Mouse (Mus musculus) hindbrain, postnatal 0 days (tissue): Measurements from ENCODE around the gene Fbxo40. TPM values are rescaled to one million over a fixed set of nuclear protein-coding genes. Genes with fewer than 3 reads are reported as not detected.

ENCODE experiments used
- ATAC-seq: fragments of 200-750 bp; cut with Nextera tagmentation; 2 replicates; pipeline ENCODE4 v1.8.0; 2017; ENCODE audit warnings: mild to moderate bottlenecking, moderate TSS enrichment, moderate library complexity
- DNase-seq: peaks from one replicate; pipeline ENCODE4 v3.0.0-alpha.2; 2015; ENCODE audit warnings: low spot score
- H3K27ac ChIP-seq: fragments of 300-500 bp; sonication (generic); 2 replicates; pipeline ENCODE4 v1.5.1; 2014; ENCODE audit warnings: mild to moderate bottlenecking
- H3K27me3 ChIP-seq: fragments of 300-500 bp; sonication (generic); 2 replicates; pipeline ENCODE4 v1.6.1; 2014; ENCODE audit warnings: low read length, mixed read lengths; ENCODE audit not compliant: insufficient read depth
- H3K36me3 ChIP-seq: fragments of 300-500 bp; sonication (generic); 2 replicates; pipeline ENCODE4 v1.6.1; 2014; ENCODE audit warnings: low read length, mixed read lengths; ENCODE audit not compliant: insufficient read depth
- H3K4me1 ChIP-seq: fragments of 300-500 bp; sonication (generic); 2 replicates; pipeline ENCODE4 v1.6.1; 2014; ENCODE audit warnings: antibody characterized with exemption, low read length, mixed read lengths; ENCODE audit not compliant: insufficient read depth
- H3K4me2 ChIP-seq: fragments of 300-500 bp; sonication (generic); 2 replicates; pipeline ENCODE4 v1.6.1; 2014; ENCODE audit warnings: low read depth, mild to moderate bottlenecking, low read length, moderate library complexity, mixed read lengths
- H3K4me3 ChIP-seq: fragments of 300-500 bp; sonication (generic); 2 replicates; pipeline ENCODE4 v1.5.1; 2014; ENCODE audit warnings: low read length
- H3K9ac ChIP-seq: fragments of 300-500 bp; sonication (generic); replicated peaks from 2 replicates; pipeline ENCODE4 v1.6.1; 2014; ENCODE audit warnings: mild to moderate bottlenecking, low read length, moderate library complexity, mixed read lengths
- H3K9me3 ChIP-seq: fragments of 300-500 bp; sonication (generic); 2 replicates; pipeline ENCODE4 v1.6.1; 2016; ENCODE audit warnings: low read length, mixed read lengths
- CTCF ChIP-seq: IDR thresholded peaks from 2 replicates; pipeline ENCODE4 v1.5.1; 2016; ENCODE audit warnings: antibody characterized with exemption, control low read depth, low read depth
- WGBS: fragments of 180-500 bp; shearing (Covaris S2); extraction: QIAGEN DNeasy Blood & Tissue Kit; methylation state at CpG from one replicate; pipeline ENCODE4 v1.1.7; 2014; 5-methylcytosine and 5-hydroxymethylcytosine counted together
- polyA plus RNA-seq: library from polyadenylated mRNA; unstranded; fragments of >200 nt; fragmentation: Nextera tagmentation; extraction: Ambion mirVana; gene quantifications from 2 replicates; pipeline ENCODE4 v1.2.1, GENCODE M21; 2015
- total RNA-seq: library from RNA; depleted of rRNA; stranded (reverse); fragments of >200 nt; gene quantifications from 2 replicates; pipeline ENCODE4 v1.2.3, GENCODE M21; 2014

The Fbxo40 gene
- total and polyA plus RNA-seq, 2 experiments from 2014 or later = 0.05 to 0.30 TPM

- no peaks in the 10 kb centered on the region for H3K27me3 ChIP-seq
- no peak overlapping the region for H3K4me3 ChIP-seq
- TF ChIP-seq CTCF = no peak
- H3K36me3 ChIP-seq = peaks cover 54% of the 10 kb centered on the region
- WGBS = 81% methylated on average over 6 of the region's 6 CpGs
- no peaks in the 10 kb centered on the region for H3K9me3 ChIP-seq
- no peak for DNase-seq
- no peak overlapping the region for H3K9ac ChIP-seq
- no peak overlapping the region for H3K27ac ChIP-seq
- no peak for ATAC-seq
- H3K4me1 ChIP-seq = no peaks in the 10 kb centered on the region
- no peak overlapping the region for H3K4me2 ChIP-seq
Measured at GRCm38 (mm10) chr16:36925797-36926196, 64.5 kb downstream of the Fbxo40 start.

- peaks cover 54% of the 10 kb centered on the region for H3K36me3 ChIP-seq
- H3K9me3 ChIP-seq = no peaks in the 10 kb centered on the region
- no peaks in the 10 kb centered on the region for H3K4me1 ChIP-seq
- DNase-seq (no peak), ATAC-seq (no peak)
- H3K27me3 ChIP-seq = no peaks in the 10 kb centered on the region
- H3K9ac ChIP-seq = no peak overlapping the region
- no peak overlapping the region for H3K4me2 ChIP-seq
- no peak overlapping the region for H3K4me3 ChIP-seq
- no peak overlapping the region for H3K27ac ChIP-seq
- no peak for TF ChIP-seq CTCF
- WGBS = 91% methylated on average over 6 of the region's 6 CpGs
Measured at GRCm38 (mm10) chr16:36925351-36925750, 64.9 kb downstream of the Fbxo40 start.

- no peaks in the 10 kb centered on the region for H3K9me3 ChIP-seq
- no peak overlapping the region for H3K4me2 ChIP-seq
- H3K9ac ChIP-seq = no peak overlapping the region
- no peak for DNase-seq
- H3K27me3 ChIP-seq = no peaks in the 10 kb centered on the region
- TF ChIP-seq CTCF = no peak
- 92% methylated on average over 8 of the region's 8 CpGs for WGBS
- H3K36me3 ChIP-seq = peaks cover 59% of the 10 kb centered on the region
- no peak overlapping the region for H3K27ac ChIP-seq
- H3K4me3 ChIP-seq = no peak overlapping the region
- ATAC-seq = no peak
- no peaks in the 10 kb centered on the region for H3K4me1 ChIP-seq
Measured at GRCm38 (mm10) chr16:36924312-36924711, 66.0 kb downstream of the Fbxo40 start.

- DNase-seq (no peak), ATAC-seq (no peak)
- no peaks in the 10 kb centered on the region for H3K27me3 ChIP-seq
- peaks cover 57% of the 10 kb centered on the region for H3K36me3 ChIP-seq
- H3K9me3 ChIP-seq = no peaks in the 10 kb centered on the region
- no peak overlapping the region for H3K27ac ChIP-seq
- no peak overlapping the region for H3K4me3 ChIP-seq
- H3K4me1 ChIP-seq = no peaks in the 10 kb centered on the region
- WGBS = 91% methylated on average over 6 of the region's 6 CpGs
- no peak for TF ChIP-seq CTCF
- H3K4me2 ChIP-seq = no peak overlapping the region
- H3K9ac ChIP-seq = no peak overlapping the region
Measured at GRCm38 (mm10) chr16:36921980-36922379, 68.3 kb downstream of the Fbxo40 start.

- peaks cover 56% of the 10 kb centered on the region for H3K36me3 ChIP-seq
- no peaks in the 10 kb centered on the region for H3K4me1 ChIP-seq
- no peaks in the 10 kb centered on the region for H3K9me3 ChIP-seq
- H3K4me3 ChIP-seq = no peak overlapping the region
- ATAC-seq (no peak), DNase-seq (no peak)
- H3K27ac ChIP-seq = no peak overlapping the region
- 94% methylated on average over 8 of the region's 8 CpGs for WGBS
- no peak for TF ChIP-seq CTCF
- no peaks in the 10 kb centered on the region for H3K27me3 ChIP-seq
- no peak overlapping the region for H3K4me2 ChIP-seq
- H3K9ac ChIP-seq = no peak overlapping the region
Measured at GRCm38 (mm10) chr16:36921067-36921613, 69.1 kb downstream of the Fbxo40 start.

- Histone ChIP-seq H3K27ac (no peak overlapping the region), H3K4me1 (no peaks in the 10 kb centered on the region), H3K36me3 (peaks cover 56% of the 10 kb centered on the region), H3K4me3 (no peak overlapping the region), H3K4me2 (no peak overlapping the region), H3K9me3 (no peaks in the 10 kb centered on the region), H3K27me3 (no peaks in the 10 kb centered on the region), H3K9ac (no peak overlapping the region)
- 85% methylated on average over 3 of the region's 3 CpGs for WGBS
- no peak for ATAC-seq
- no peak for TF ChIP-seq CTCF
- DNase-seq = no peak
Measured at GRCm38 (mm10) chr16:36920410-36920809, 69.9 kb downstream of the Fbxo40 start.

- Histone ChIP-seq H3K4me1 (no peaks in the 10 kb centered on the region), H3K36me3 (peaks cover 56% of the 10 kb centered on the region), H3K9me3 (no peaks in the 10 kb centered on the region), H3K9ac (no peak overlapping the region), H3K4me3 (no peak overlapping the region), H3K27me3 (no peaks in the 10 kb centered on the region), H3K4me2 (no peak overlapping the region), H3K27ac (no peak overlapping the region)
- no peak for TF ChIP-seq CTCF
- ATAC-seq = no peak
- 84% methylated on average over 10 of the region's 10 CpGs for WGBS
- DNase-seq = no peak
Measured at GRCm38 (mm10) chr16:36918505-36918904, 71.8 kb downstream of the Fbxo40 start.
